Mouse (Mus musculus): ENCODE measurements at regions not wholly inside any gene's neighbourhood (a gene's known extent, or its start where the extent isn't known, plus 50 kb on each side); places are given as distances from the start of the nearest gene placed in this dataset.

DNA sequence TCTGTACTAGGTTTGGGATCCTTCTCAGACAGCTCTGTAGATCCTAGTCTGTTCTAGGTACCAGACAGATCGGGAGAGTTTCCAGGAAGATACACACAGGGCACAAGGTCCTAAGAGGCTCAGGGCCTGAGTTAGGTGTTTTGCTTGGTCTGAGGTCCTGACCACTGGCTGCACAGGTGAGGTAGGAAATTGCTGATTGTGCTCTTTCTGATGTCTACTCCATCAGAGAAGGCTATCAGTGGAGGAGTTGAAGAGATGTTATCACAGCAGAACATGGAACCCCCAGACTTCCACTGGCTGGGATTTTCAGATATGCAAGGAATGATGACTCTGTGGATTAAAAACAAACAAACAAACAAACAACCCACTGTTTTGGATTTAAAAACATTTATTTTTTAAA, 61.1 kb downstream of the Rrm2 start:
- no peak overlapping the region for H3K27ac ChIP-seq
- intact Hi-C loops (cut with DNase I): no loop called here
- no peak overlapping the region for H3K4me3 ChIP-seq
- no peaks in the 10 kb centered on the region for H3K79me2 ChIP-seq (replicated peaks; ENCODE audit: control insufficient read depth, insufficient read depth, low read length)
- H3K4me1 ChIP-seq (ENCODE audit: control insufficient read depth, insufficient read depth, low read length): no peaks in the 10 kb centered on the region
- DNase-seq: no peak
- TF ChIP-seq CTCF (IDR thresholded peaks at IDR 0.05) (no peak), EP300 (IDR thresholded peaks at IDR 0.05; ENCODE audit: insufficient read depth, low read depth, low read length) (no peak), POLR2A (IDR thresholded peaks at IDR 0.05; ENCODE audit: insufficient read depth, low read depth, low read length) (no peak)
- H3K27me3 ChIP-seq (ENCODE audit: control insufficient read depth, insufficient read depth, low read length): no peaks in the 10 kb centered on the region
- WGBS: 90% methylated on average over 1 of the region's 1 CpGs
- no peak overlapping the region for H3K9ac ChIP-seq (ENCODE audit: low read depth, low read length)
- no peaks in the 10 kb centered on the region for H3K36me3 ChIP-seq (ENCODE audit: control insufficient read depth, insufficient read depth, low read length)

DNA sequence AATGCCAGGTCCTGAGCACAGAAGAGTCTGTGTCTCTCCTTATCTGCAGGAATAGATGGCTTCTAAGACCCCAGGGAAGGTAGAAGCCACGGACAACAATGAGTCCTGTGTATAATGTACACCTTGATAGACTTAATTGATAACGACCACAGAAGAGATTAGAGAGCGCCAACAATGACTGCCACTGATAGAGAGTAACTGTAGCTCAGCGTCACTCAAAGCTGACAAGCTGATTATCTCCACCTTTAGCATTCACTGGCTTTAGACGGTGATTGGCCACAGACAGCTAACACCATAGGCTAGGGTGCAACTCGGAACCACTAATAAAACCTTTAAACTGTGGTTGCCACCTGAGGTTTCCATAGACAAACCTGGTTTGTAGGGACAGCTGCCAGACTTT, 57.9 kb upstream of the Mboat2 start:
- Histone ChIP-seq H3K36me3 (ENCODE audit: control insufficient read depth, insufficient read depth, low read length) (no peaks in the 10 kb centered on the region), H3K9ac (ENCODE audit: low read depth, low read length) (no peak overlapping the region), H3K79me2 (replicated peaks; ENCODE audit: control insufficient read depth, insufficient read depth, low read length) (no peaks in the 10 kb centered on the region), H3K4me3 (no peak overlapping the region), H3K27me3 (ENCODE audit: control insufficient read depth, insufficient read depth, low read length) (no peaks in the 10 kb centered on the region), H3K27ac (no peak overlapping the region), H3K4me1 (ENCODE audit: control insufficient read depth, insufficient read depth, low read length) (no peaks in the 10 kb centered on the region)
- TF ChIP-seq EP300 (IDR thresholded peaks at IDR 0.05; ENCODE audit: insufficient read depth, low read depth, low read length) (no peak), CTCF (IDR thresholded peaks at IDR 0.05) (no peak), POLR2A (IDR thresholded peaks at IDR 0.05; ENCODE audit: insufficient read depth, low read depth, low read length) (no peak)
- intact Hi-C loops (cut with DNase I): no loop called here
- WGBS: 50% methylated on average over 6 of the region's 6 CpGs
- DNase-seq: no peak

DNA sequence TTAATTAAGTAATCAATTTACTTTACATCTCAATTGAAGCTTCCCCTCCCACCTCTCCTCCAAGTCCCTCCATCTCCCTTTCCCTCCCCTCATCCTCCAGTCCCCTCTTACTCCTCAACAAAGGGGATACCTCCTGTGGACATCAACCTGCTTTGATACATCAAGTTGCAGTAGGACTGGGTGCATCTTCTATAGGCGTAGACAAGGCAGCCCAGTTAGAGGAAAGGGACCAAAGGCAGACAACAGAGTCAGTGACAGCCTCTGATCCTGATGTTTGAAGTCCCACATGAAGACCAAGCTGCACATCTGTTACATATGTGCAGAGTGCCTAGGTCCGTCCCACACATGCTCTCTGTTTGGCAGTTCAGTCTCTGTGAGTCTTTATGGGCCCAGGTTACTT, 52.9 kb upstream of the Mboat2 start:
- intact Hi-C loops (cut with DNase I): no loop called here

DNA sequence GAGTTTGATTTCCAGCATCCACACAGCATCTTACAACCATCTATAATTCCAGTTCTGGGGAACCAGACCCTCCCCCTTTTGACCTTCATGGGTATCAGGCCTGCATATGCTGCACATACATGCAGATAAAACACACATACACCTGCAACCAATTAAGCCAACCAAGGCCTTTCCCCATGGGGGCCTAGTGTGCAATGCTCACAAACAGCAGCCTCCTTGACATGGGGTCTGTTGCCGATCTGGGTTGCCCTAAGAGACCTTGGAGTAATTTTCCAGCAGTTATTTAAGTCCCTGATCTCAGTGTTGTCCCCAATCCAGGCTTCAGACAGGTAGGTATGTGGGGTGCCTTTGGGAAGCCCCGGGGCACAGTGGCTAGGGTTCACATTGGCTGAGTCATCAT, 51.8 kb upstream of the Mboat2 start:
- Histone ChIP-seq H3K9ac (ENCODE audit: low read depth, low read length) (no peak overlapping the region), H3K36me3 (ENCODE audit: control insufficient read depth, insufficient read depth, low read length) (no peaks in the 10 kb centered on the region), H3K79me2 (replicated peaks; ENCODE audit: control insufficient read depth, insufficient read depth, low read length) (no peaks in the 10 kb centered on the region), H3K4me3 (no peak overlapping the region), H3K4me1 (ENCODE audit: control insufficient read depth, insufficient read depth, low read length) (no peaks in the 10 kb centered on the region), H3K27ac (no peak overlapping the region), H3K27me3 (ENCODE audit: control insufficient read depth, insufficient read depth, low read length) (no peaks in the 10 kb centered on the region)
- WGBS: 92% methylated on average over 2 of the region's 2 CpGs
- intact Hi-C loops (cut with DNase I): no loop called here
- TF ChIP-seq CTCF (IDR thresholded peaks at IDR 0.05) (no peak), EP300 (IDR thresholded peaks at IDR 0.05; ENCODE audit: insufficient read depth, low read depth, low read length) (no peak), POLR2A (IDR thresholded peaks at IDR 0.05; ENCODE audit: insufficient read depth, low read depth, low read length) (no peak)
- no peak for DNase-seq

More for the DNA sequence above, 52.9 kb upstream of the Mboat2 start:
- H3K27me3 ChIP-seq (ENCODE audit: control insufficient read depth, insufficient read depth, low read length): no peaks in the 10 kb centered on the region
- H3K4me1 ChIP-seq (ENCODE audit: control insufficient read depth, insufficient read depth, low read length): no peaks in the 10 kb centered on the region
- 84% methylated on average over 2 of the region's 2 CpGs for WGBS
- TF ChIP-seq POLR2A (IDR thresholded peaks at IDR 0.05; ENCODE audit: insufficient read depth, low read depth, low read length) (no peak), CTCF (IDR thresholded peaks at IDR 0.05) (no peak)
- no peak for DNase-seq
- H3K9ac ChIP-seq (ENCODE audit: low read depth, low read length): no peak overlapping the region
- H3K79me2 ChIP-seq (replicated peaks; ENCODE audit: control insufficient read depth, insufficient read depth, low read length): no peaks in the 10 kb centered on the region
- H3K4me3 ChIP-seq: no peak overlapping the region
- H3K36me3 ChIP-seq (ENCODE audit: control insufficient read depth, insufficient read depth, low read length): no peaks in the 10 kb centered on the region
- H3K27ac ChIP-seq: no peak overlapping the region

DNA sequence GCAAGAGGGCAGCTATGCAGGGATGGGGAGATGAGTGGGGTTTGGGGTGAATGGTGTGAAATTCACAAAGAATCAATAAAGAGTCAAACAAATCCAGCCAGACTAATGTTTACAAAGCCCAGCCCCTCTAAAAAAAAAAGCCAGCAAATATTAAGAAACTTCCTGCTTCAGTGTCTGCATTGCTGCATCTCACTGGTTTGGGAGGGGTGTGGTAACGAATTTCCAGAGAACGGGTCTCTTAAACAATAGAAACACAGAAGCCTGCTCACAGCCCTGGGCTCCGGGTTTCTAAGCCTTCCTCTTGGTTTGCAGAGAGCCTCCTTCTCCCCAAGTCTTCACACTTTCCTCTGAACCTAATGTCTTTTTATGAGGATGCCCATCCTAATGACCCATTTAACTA, 50.1 kb upstream of the Mboat2 start:
- no peaks in the 10 kb centered on the region for H3K27me3 ChIP-seq (ENCODE audit: control insufficient read depth, insufficient read depth, low read length)
- no peak overlapping the region for H3K4me3 ChIP-seq
- no peak overlapping the region for H3K27ac ChIP-seq
- DNase-seq: no peak
- H3K36me3 ChIP-seq (ENCODE audit: control insufficient read depth, insufficient read depth, low read length): no peaks in the 10 kb centered on the region
- no peak overlapping the region for H3K9ac ChIP-seq (ENCODE audit: low read depth, low read length)
- intact Hi-C loops (cut with DNase I): loop anchor here (2.0 kb wide), 1 partner anchor 16 kb away; no protein-coding TSS in a partner anchor
- H3K79me2 ChIP-seq (replicated peaks; ENCODE audit: control insufficient read depth, insufficient read depth, low read length): no peaks in the 10 kb centered on the region
- WGBS: 38% methylated on average over 3 of the region's 3 CpGs
- no peaks in the 10 kb centered on the region for H3K4me1 ChIP-seq (ENCODE audit: control insufficient read depth, insufficient read depth, low read length)
- no peak for TF ChIP-seq CTCF (IDR thresholded peaks at IDR 0.05)
- no peak for TF ChIP-seq EP300 (IDR thresholded peaks at IDR 0.05; ENCODE audit: insufficient read depth, low read depth, low read length)
- TF ChIP-seq POLR2A (IDR thresholded peaks at IDR 0.05; ENCODE audit: insufficient read depth, low read depth, low read length): no peak

All from heart, adult 2 months (tissue).